Mouse (Mus musculus) heart, adult 8-10 months (tissue): Measurements from ENCODE around the gene Zkscan7. TPM values are rescaled to one million over a fixed set of nuclear protein-coding genes. Genes with fewer than 3 reads are reported as not detected.
A peak's percentile ranks its signal among the peaks of the same experiment; 100 is the strongest.
"Not testable (repeated sequence)": the region's sequence is repeated elsewhere in the genome, so short reads cannot be mapped to it uniquely, and the experiment has no call there.

Experiments
- DNase-seq: peaks from one replicate; pipeline ENCODE4 v3.0.0; 2022; ENCODE audit warnings: low spot score
- total RNA-seq, 4 experiments: library from RNA; stranded (reverse); gene quantifications; 2 replicates each; pipeline ENCODE4 v1.2.4; 2022

Zkscan7 gene
- 1 to 10 TPM; 4.1 to 7.8 (median 6.6) TPM for total RNA-seq

GRCm38 (mm10) chr9:122885385-122885784 is at the start of gene Zkscan7:
Gene Zkscan7 (plus strand): TSS chr9:122885685.
- no peak for DNase-seq

GRCm38 (mm10) chr9:122836126-122836525 is 49.4 kb upstream of the Zkscan7 start:
- DNase-seq: no peak

- no peak for DNase-seq
These were observed 48.7 kb upstream of the Zkscan7 start for GRCm38 (mm10) chr9:122836790-122837189.

GRCm38 (mm10) chr9:122837216-122837615 is 48.3 kb upstream of the Zkscan7 start:
- DNase-seq: no peak

GRCm38 (mm10) chr9:122837680-122838079 is 47.8 kb upstream of the Zkscan7 start:
- DNase-seq: no peak

GRCm38 (mm10) chr9:122843760-122844159 is 41.7 kb upstream of the Zkscan7 start, which contains the start of gene Gm35549:
Gene Gm35549 (minus strand): TSS chr9:122844035.
- no peak for DNase-seq

- no peak for DNase-seq
These were observed 39.9 kb upstream of the Zkscan7 start for GRCm38 (mm10) chr9:122845621-122846020.

GRCm38 (mm10) chr9:122846156-122846555 is 39.3 kb upstream of the Zkscan7 start:
- DNase-seq: peak; percentile 79

GRCm38 (mm10) chr9:122847811-122848311 is 37.6 kb upstream of the Zkscan7 start:
- not testable (repeated sequence) for DNase-seq

GRCm38 (mm10) chr9:122854526-122854925 is 31.0 kb upstream of the Zkscan7 start:
- no peak for DNase-seq

- DNase-seq: not testable (repeated sequence)
These were observed 30.3 kb upstream of the Zkscan7 start for GRCm38 (mm10) chr9:122855141-122855540.

- DNase-seq: no peak
These were observed 29.9 kb upstream of the Zkscan7 start for GRCm38 (mm10) chr9:122855617-122856016.

GRCm38 (mm10) chr9:122856716-122857115 is 28.8 kb upstream of the Zkscan7 start:
- DNase-seq: no peak

- DNase-seq: no peak
These were observed 24.7 kb upstream of the Zkscan7 start for GRCm38 (mm10) chr9:122860752-122861151.

GRCm38 (mm10) chr9:122863731-122864130 is 21.8 kb upstream of the Zkscan7 start:
- DNase-seq: no peak

GRCm38 (mm10) chr9:122864848-122865247 is 20.6 kb upstream of the Zkscan7 start:
- no peak for DNase-seq

- peak; percentile 81 for DNase-seq
These were observed 19.8 kb upstream of the Zkscan7 start, which contains the start of gene Zfp445 for GRCm38 (mm10) chr9:122865697-122866166. Gene Zfp445 (minus strand): TSS chr9:122866006.

- no peak for DNase-seq
These were observed 19.3 kb upstream of the Zkscan7 start for GRCm38 (mm10) chr9:122866192-122866591.

GRCm38 (mm10) chr9:122872595-122872994 is 12.9 kb upstream of the Zkscan7 start:
- no peak for DNase-seq

- DNase-seq: no peak
These were observed 10.8 kb upstream of the Zkscan7 start for GRCm38 (mm10) chr9:122874653-122875052.

- no peak for DNase-seq
These were observed 10.3 kb upstream of the Zkscan7 start for GRCm38 (mm10) chr9:122875145-122875544.

GRCm38 (mm10) chr9:122886372-122887179 is 1.1 kb downstream of the Zkscan7 start:
- peak; percentile 49 for DNase-seq

- no peak for DNase-seq
These were observed 15.6 kb downstream of the Zkscan7 start for GRCm38 (mm10) chr9:122901047-122901446.
